Mouse (Mus musculus) heart, embryonic 16.5 days (tissue): ENCODE measurements around the gene Olfr1221. TPM values are rescaled to one million over a fixed set of nuclear protein-coding genes. Genes with fewer than 3 reads are reported as not detected.

Experiments
- ATAC-seq: fragments of 200-750 bp; cut with Nextera tagmentation; replicated peaks from 2 replicates; pipeline ENCODE4 v1.8.0; 2017; ENCODE audit warnings: moderate number of reproducible peaks; ENCODE audit not compliant: insufficient read depth, low FRiP score; ENCODE audit errors: extremely low read depth
- H3K27ac ChIP-seq: fragments of 300-500 bp; sonication (generic); 2 replicates; pipeline ENCODE4 v1.5.1; 2014; ENCODE audit warnings: mild to moderate bottlenecking, low read length, control low read depth, moderate library complexity
- H3K27me3 ChIP-seq: fragments of 300-500 bp; sonication (generic); 2 replicates; pipeline ENCODE4 v1.6.1; 2014; ENCODE audit warnings: low read length, mixed read lengths; ENCODE audit not compliant: control insufficient read depth, insufficient read depth
- H3K36me3 ChIP-seq: fragments of 300-500 bp; sonication (generic); 2 replicates; pipeline ENCODE4 v1.6.1; 2014; ENCODE audit not compliant: control insufficient read depth, insufficient read depth
- H3K4me1 ChIP-seq: fragments of 300-500 bp; sonication (generic); 2 replicates; pipeline ENCODE4 v1.6.1; 2014; ENCODE audit warnings: low read length, mixed read lengths; ENCODE audit not compliant: control insufficient read depth, insufficient read depth
- H3K4me2 ChIP-seq: fragments of 300-500 bp; sonication (generic); 2 replicates; pipeline ENCODE4 v1.6.1; 2014; ENCODE audit warnings: low read depth, mild to moderate bottlenecking, control low read depth, low read length
- H3K4me3 ChIP-seq: fragments of 300-500 bp; sonication (generic); 2 replicates; pipeline ENCODE4 v1.5.1; 2014; ENCODE audit warnings: mild to moderate bottlenecking, control low read depth, low read length
- H3K9ac ChIP-seq: fragments of 300-500 bp; sonication (generic); 2 replicates; pipeline ENCODE4 v1.6.1; 2014; ENCODE audit warnings: low read length, control low read depth
- H3K9me3 ChIP-seq: fragments of 300-500 bp; sonication (generic); replicated peaks from 2 replicates; pipeline ENCODE4 v1.6.1; 2016; ENCODE audit warnings: low read length; ENCODE audit not compliant: control insufficient read depth
- polyA plus RNA-seq: library from polyadenylated mRNA; unstranded; fragments of >200 nt; fragmentation: Nextera tagmentation; extraction: Ambion mirVana; gene quantifications from 2 replicates; pipeline ENCODE4 v1.2.1, GENCODE M21; 2015

The Olfr1221 gene
- polyA plus RNA-seq, 1 experiment from 2014 or later = not detected

DNA sequence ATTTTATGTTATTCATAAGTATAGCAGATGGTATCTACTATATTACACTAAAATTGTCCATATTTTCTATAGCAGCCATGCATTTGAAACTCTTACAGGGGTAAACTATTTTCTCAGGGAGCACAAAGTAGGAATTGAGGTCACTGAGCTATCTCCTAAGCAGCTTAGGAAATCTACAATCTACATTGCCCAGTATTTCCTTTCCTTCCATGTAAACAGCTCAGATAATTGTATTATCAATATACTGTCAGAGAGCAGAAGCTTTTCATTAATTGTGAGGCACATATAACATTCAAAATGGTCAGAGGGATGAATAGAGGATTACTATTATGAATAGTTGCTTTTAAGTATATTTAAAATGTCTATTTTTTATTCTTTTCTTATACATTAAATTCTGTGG is 35.6 kb downstream of the Olfr1221 start:
- Histone ChIP-seq H3K4me3 (no peak overlapping the region), H3K27me3 (no peaks in the 10 kb centered on the region), H3K27ac (no peak overlapping the region), H3K9me3 (no peaks in the 10 kb centered on the region), H3K36me3 (no peaks in the 10 kb centered on the region), H3K4me1 (no peaks in the 10 kb centered on the region), H3K4me2 (no peak overlapping the region), H3K9ac (no peak overlapping the region)
- no peak for ATAC-seq

DNA sequence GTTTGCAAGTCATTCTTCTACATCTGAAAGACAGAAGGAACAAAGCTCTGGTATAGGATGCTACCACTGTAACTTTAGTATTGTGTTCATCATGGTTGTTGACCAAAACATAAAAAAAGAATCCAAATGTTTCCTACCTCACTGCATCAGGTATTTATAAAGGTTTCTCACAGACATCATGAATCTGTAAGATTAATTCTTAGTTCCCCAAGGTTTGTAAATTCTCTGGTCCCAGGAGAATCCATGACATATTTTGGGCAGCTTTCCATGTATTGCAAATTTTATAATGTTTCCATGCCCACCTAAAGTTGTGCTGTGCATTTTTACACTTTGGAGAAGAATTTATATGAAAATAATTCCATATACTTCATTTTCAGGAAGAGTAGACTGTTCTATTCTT is 56.0 kb downstream of the Olfr1221 start, which contains the start of gene Olfr1218:
Gene Olfr1218 (minus strand): TSS at position 101 of the 400 bp plus-strand sequence.
- no peak for ATAC-seq
- Histone ChIP-seq H3K9me3 (no peaks in the 10 kb centered on the region), H3K4me2 (no peak within 1 kb of the TSS), H3K4me3 (no peak within 1 kb of the TSS), H3K4me1 (no peaks in the 10 kb centered on the region), H3K9ac (no peak within 1 kb of the TSS), H3K27ac (no peak within 1 kb of the TSS), H3K36me3 (no peaks in the 10 kb centered on the region), H3K27me3 (no peaks in the 10 kb centered on the region)

Other genes with a start within 250 kb of the Olfr1221 start
- not detected in 2 replicates for gene Olfr1208, start 215.0 kb downstream of the Olfr1221 start, polyA plus RNA-seq
- gene Olfr1209, start 202.1 kb downstream of the Olfr1221 start, polyA plus RNA-seq = not detected in 2 replicates
- not detected in 2 replicates for gene Olfr1211, start 179.2 kb downstream of the Olfr1221 start, polyA plus RNA-seq
- not detected in 2 replicates for gene Olfr1212, start 163.3 kb downstream of the Olfr1221 start, polyA plus RNA-seq
- not detected in 2 replicates for gene Gm13762, start 137.0 kb downstream of the Olfr1221 start, polyA plus RNA-seq
- gene Olfr1214, start 124.6 kb downstream of the Olfr1221 start, polyA plus RNA-seq = not detected in 2 replicates
- gene Olfr1215, start 110.3 kb downstream of the Olfr1221 start, polyA plus RNA-seq = not detected in 2 replicates
- not detected in 2 replicates for gene Olfr1216, start 98.9 kb downstream of the Olfr1221 start, polyA plus RNA-seq
- not detected in 2 replicates for gene Olfr1217, start 85.2 kb downstream of the Olfr1221 start, polyA plus RNA-seq
- not detected in 2 replicates for gene Olfr1218, start 56.1 kb downstream of the Olfr1221 start, polyA plus RNA-seq
- not detected in 2 replicates for gene Olfr1219, start 33.8 kb downstream of the Olfr1221 start, polyA plus RNA-seq
- gene Olfr1220, start 10.4 kb downstream of the Olfr1221 start, polyA plus RNA-seq = not detected in 2 replicates
- gene Olfr1222, start 15.8 kb upstream of the Olfr1221 start, polyA plus RNA-seq = not detected in 2 replicates
- gene Olfr1223, start 34.3 kb upstream of the Olfr1221 start, polyA plus RNA-seq = not detected in 2 replicates
- gene Olfr1224-ps1, start 46.8 kb upstream of the Olfr1221 start, polyA plus RNA-seq = not detected in 2 replicates
- gene Olfr1225, start 57.4 kb upstream of the Olfr1221 start, polyA plus RNA-seq = not detected in 2 replicates
- gene Olfr1226, start 82.8 kb upstream of the Olfr1221 start, polyA plus RNA-seq = not detected in 2 replicates
- gene Olfr1228, start 136.8 kb upstream of the Olfr1221 start, polyA plus RNA-seq = not detected in 2 replicates
- not detected in 2 replicates for gene Olfr1229, start 170.7 kb upstream of the Olfr1221 start, polyA plus RNA-seq
- not detected in 2 replicates for gene Olfr1230, start 180.0 kb upstream of the Olfr1221 start, polyA plus RNA-seq
- not detected in 2 replicates for gene Olfr1231, start 189.8 kb upstream of the Olfr1221 start, polyA plus RNA-seq
- gene Olfr1232, start 212.4 kb upstream of the Olfr1221 start, polyA plus RNA-seq = not detected in 2 replicates
- gene Olfr1233, start 225.1 kb upstream of the Olfr1221 start, polyA plus RNA-seq = not detected in 2 replicates
- gene Olfr1234, start 247.6 kb upstream of the Olfr1221 start, polyA plus RNA-seq = not detected in 2 replicates